Mouse (Mus musculus): ENCODE data around the gene Adsl.

DNA sequence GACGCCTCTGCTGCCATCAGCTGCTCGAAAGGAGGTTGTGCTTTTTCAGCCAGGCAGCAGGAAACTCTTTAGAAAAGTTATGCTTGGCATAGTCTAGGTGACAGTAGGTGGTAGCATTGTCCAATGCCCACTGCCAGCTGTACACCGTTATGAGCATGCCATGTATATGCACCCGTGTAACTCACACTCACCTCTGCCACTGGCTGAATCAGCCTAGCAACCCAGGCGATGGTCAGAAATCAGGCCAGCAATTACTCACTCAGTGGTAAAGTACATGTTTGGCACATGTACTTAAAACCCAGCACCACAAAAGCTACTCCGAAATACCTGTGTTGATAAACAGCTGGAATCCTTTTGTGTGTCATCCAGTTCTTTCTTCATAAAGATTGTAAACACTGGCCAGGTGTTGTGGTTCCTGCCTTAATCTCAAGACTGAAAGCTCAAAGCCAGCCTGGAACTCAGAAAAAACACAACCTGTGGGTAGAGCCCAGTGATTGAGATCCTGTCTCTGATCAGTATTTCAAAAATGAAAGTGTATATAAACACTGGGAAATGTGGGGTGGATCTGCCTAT, 6.7 kb upstream of the Adsl start:
- TF ChIP-seq POLR2A (IDR thresholded peaks at IDR 0.05; ENCODE audit: low read depth, low read length): no peak
- no peak for TF ChIP-seq CTCF (IDR thresholded peaks at IDR 0.05; ENCODE audit: extremely low read depth, insufficient read length, insufficient replicate concordance, low read depth, low read length)
